Mouse (Mus musculus): ENCODE results near the gene Cbx7.

The Cbx7 gene

DNA sequence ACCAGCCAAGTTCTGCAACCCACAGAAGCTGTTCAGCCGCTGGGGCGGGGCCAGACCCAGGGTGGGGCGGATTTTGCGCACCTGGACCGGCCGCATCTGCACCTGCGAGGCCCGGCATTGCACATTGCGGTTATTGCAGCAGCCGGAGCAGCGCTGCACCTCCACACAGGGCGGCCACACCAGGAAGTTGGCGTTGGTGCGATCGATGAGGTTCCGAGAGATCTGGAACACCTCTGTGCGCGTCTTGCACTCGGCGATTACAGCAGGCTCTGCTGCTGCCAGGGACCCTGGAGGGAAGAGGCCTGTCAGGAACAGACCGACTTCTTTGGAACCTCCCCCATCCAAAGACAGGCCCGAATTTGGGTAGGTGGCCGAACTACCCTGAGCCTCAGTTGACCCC lies 30.7 kb upstream of the Cbx7 start:
- no peak for DNase-seq (ENCODE audit: low spot score in 2 of 2)

DNA sequence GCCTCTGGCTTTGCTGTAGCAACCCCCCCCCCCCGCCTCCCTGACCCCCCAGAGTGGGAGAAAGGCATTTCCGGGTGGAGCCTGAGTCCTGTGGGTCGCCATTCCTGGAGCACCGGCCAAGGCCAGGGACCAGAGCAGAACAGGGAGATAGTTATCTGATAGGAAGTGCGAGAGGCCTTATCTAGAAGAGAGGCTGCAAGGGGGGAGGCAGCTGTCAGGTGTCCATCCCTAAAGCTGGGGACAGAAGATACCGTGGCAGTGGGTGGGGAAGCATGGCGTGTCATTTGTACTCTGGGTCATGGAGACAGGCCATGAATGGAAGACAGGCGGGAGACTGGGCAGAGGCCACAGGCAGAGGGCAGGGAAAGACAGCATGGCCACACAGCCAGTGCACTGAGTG lies 29.8 kb upstream of the Cbx7 start:
- DNase-seq (ENCODE audit: low spot score in 2 of 2), result no peak

DNA sequence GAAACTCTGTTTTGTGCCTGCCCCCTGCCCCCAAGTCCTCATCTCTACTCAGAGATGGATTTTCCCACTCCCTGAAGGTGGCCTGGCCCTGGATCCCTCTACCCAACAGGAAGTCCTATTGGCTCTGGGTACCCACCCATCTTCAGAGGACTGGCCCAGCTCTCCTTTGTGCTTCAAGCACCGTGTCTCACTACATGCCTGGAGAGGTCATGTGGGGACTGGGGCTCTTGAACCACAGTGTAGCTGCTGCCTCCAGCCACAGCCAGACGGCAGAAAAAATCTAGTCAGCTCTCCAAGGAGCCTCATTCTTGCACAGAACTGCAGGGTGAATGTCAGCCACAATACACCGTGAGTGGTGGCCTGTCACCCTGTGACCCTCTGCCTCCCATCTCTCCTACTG lies 27.1 kb upstream of the Cbx7 start:
- DNase-seq (ENCODE audit: low spot score in 2 of 2), result no peak

DNA sequence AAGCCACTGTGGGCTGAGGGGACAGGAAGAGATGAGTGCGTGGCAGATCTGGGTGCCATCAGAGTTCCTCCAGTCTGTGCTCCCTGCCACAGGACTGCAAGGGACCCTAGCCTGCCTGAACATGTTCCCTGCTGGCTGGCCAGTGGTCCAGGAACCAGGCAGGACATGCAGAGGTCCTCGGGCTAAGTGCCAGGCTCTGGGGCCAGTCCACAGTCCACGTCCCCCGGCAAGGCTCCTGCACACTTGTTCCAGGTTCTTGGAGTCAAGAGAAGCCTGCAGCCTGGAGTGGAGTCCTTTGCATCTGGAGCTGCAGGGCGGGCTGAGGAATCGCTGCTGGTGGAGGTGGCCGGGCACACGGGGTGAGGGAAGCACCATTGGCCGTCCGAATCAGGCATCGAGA lies 25.9 kb upstream of the Cbx7 start:
- DNase-seq (ENCODE audit: low spot score in 2 of 2), result no peak

DNA sequence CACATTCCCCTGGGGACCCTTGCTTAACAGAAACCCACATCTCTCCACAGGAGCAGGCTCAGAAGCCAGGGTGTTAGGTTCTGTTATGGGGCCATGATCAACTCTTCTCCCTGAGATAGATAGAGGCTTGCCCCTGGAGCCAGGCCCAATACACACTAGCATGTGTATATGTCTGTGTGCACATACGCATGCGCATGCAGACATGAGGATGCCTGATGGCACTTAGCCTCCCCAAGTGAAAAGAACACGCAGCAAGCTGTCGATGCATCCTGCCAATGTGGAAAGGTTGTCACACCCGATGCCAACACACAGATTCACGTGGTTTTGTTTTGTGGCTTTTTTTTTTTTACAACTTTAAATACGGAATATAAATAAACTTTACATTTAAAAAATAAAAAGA lies 24.6 kb upstream of the Cbx7 start:
- no peak for DNase-seq (ENCODE audit: low spot score in 2 of 2)

DNA sequence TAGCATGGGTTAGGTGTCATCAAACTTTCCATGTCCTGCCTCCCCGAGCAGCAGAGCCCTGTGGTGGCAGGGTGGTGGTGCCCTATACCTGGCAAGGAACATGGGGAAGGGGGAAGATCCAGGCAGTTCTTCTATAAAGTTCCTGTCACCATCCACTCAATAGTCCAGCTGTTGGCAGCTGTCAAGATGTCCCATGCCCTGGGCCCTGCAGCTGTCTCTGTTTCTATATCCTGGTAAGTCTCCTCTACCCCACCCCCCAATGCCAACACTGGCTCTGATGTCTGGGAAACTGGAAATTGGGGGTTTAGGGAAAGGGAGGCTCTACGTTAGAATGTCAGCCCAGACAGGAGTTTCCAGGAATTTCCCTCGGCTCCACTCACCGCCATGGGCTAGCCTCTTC lies 23.6 kb upstream of the Cbx7 start:
- DNase-seq (ENCODE audit: low spot score in 2 of 2), result no peak

DNA sequence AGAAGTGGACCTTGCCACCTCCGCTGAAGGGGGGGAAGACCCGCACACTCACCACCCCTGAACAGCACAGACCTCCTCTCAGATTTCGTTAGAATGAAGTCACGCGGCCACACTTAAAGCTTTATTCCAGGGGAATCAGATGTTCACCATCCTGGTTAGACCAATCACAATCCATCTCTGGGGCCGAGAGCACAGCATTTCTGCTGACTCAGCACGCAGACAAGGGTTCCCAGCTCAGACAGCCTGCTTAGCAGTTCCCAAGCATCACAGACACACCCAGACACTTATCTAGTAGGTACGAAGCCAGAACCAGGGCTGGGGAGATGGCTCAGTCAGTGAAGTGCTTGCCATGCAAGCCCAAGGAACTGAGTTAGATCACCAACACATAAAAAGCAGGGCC lies 15.3 kb upstream of the Cbx7 start:
- DNase-seq (ENCODE audit: low spot score in 2 of 2), result no peak

DNA sequence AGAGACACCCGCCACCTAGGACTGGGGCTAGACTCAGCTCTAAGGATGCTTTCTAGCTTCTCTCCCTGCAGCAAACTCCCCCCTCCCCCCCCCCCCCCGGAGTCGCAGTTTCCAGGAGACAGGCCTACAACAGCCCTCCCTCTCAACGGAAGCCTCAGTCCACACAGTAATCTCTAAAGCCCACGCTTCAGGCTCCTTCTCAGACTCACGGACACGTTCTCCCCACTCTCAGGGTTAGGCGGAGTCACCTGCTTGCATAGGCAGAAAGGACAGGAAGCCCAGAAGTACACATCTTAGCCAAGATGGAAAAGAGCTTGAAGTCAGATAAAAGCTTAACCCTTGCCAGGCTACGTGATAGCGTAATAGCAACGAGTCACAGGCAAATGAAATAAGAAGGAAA lies 14.6 kb upstream of the Cbx7 start:
- DNase-seq (ENCODE audit: low spot score in 2 of 2), result no peak

DNA sequence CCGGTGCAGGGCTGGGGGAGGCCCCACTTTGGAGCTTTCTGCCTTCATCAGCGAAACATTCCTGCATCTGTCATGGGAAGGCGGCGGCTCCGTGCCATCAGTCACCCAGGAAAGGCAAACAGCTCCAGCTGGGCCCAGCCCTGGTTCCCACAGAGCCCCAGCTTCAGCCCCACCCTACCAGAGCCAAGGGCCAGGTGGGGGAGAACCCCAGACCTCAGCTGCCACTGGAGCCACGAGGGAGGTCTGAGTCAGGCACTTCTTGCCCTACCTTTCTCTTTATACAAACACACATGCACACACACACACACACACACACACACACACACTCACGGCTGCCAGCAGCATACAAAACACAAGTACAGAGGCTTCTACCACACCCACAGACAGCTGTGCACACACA lies 13.2 kb upstream of the Cbx7 start:
- no peak for DNase-seq (ENCODE audit: low spot score in 2 of 2)

DNA sequence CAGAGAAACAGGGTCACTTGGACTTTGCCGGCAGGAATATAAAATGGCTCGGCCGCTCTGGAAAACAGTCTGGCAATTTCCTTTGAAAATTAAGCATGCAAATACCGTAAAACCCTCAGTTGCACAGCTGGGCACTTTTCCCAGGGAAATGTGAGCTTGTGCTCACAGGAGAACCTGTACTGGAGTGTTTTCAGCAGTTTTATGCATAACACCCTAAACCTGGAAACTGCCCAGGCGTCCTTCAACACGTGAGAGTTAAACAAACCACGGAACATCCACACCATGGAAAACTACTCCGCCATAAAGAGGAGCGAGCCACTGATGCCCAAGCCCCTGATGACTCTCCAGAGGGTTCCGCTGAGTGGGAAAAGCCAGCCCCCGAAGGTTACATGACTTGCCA lies 9.8 kb upstream of the Cbx7 start:
- DNase-seq (ENCODE audit: low spot score in 2 of 2), result peak in 1 of 2 experiments; percentile 10

DNA sequence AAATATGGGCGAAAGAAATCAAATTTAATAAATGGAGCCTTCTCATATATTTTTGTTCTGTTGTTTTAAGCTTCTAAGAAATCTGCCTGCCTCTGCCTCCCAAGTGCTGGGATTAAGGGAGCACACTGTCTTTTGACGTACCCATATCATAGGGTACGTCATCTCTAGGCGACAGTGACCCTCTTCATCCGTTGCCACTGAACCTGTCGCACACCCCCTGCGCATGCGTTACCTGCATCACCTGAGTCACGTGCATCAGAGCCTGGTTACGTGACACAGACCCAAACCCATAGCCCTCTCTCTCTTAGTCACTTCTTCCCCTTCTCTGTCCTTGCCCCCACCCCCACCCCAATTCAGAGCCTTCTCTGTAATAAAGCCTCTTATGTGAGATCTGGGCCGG lies 1.3 kb upstream of the Cbx7 start:
- no peak for DNase-seq (ENCODE audit: low spot score in 2 of 2)

DNA sequence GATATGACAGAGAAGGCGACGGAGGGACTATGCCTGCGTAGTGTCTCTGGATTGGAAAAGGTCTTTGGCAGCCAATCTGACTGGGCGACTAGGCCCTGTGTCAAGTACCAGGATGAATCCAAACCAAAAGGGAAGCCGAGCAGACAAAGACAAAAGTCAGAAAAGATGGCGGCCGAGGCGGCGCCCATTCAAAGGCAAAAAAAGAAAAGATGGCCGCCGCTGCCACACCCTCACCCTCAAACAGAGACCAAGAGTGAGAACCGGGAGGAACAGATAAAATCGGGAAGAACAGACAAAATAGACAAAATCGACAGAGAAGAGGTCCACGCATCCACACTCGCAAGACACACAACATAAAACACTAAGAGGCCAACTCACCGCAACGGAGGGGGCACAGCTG lies 428 bp downstream of the Cbx7 start:
- DNase-seq (ENCODE audit: low spot score in 2 of 2), result no peak

DNA sequence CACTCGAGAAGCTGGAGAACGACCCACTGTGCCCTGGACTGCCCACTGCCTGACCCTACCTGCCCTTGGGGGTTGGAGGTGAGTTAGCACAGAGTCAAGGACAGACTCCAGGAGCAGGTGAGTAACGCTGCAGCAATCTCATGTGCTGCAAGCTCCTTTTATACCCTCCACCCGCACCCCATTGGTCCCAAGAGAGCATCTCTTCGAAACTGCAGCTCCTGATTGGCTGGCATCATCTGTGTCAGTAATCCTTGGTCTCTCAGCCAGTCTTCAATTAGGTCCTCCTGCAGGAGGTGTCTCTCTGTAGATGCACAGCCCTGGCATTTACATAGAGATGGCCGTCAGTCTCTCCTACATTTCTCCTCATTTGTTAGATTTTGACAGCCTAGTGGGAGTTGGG lies 3.6 kb downstream of the Cbx7 start:
- no peak for DNase-seq (ENCODE audit: low spot score in 2 of 2)

DNA sequence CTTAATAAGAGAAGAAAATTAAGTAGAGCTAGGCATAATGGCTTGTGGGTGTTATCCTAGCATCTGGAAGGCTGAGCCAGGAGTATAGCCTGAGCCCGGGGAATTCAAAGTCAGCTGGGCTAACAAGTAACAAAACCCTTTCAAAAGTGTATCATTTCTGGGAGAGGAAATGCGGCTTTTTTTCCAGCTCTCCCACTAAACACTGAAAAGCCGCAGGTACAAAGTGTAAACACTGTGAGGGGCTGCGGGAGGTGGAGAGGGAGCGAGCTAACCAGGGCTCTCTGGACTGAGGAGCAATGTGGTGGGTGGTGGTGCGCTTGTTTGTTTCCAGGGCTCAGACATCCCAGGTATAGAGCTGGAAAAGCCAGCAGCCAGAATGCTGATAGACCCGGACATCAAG lies 6.5 kb downstream of the Cbx7 start:
- DNase-seq (ENCODE audit: low spot score in 2 of 2), result no peak

DNA sequence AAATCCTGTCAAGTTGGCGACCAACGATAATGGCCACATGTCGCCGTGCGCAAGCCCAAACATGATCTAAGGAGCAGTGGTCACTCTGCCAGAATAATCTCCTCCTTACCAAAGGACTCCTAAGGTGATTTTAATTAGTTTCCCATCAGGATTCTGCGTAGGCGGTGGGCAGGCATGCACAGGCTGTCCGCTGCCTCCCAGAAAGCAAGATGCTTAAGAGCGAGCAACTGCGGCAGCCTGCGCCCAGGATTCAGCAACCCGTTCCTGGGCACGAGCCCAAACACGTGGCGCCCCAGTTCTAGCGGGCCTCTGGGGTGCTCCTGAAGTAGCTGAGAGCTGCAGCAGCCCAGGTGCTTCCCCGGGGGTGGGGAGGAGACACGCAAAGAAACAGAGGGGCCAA lies 8.3 kb downstream of the Cbx7 start:
- peak in 1 of 2 experiments; percentile 40 for DNase-seq (ENCODE audit: low spot score in 2 of 2)

DNA sequence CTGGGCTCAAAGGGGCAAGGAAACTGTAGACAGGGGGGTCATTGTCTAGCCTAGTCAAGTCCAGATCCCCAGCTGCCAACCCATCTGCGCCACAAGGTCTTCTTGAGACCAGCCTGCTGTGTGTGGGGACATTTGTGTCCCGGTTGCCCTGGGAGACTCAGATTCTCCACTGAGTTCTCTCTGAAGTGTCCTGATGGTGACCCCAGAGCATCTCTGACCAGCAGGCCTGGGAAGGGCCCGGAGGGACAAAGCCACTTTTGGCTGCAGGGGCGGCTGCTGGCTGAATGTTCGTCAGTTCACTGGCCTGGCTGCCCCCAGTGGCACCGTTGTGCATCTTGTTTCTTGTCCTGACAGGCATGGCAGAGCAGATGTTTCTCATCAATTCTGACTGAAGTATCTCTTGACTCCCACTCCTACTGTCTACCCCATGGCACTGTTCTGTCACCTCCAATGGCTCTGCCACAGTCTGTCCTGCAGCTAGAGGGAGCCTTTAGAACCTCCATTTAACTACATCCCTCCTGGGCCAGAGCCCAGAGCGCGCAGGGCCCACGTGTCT lies 9.5 kb downstream of the Cbx7 start:
- no peak for DNase-seq (ENCODE audit: low spot score in 2 of 2)

DNA sequence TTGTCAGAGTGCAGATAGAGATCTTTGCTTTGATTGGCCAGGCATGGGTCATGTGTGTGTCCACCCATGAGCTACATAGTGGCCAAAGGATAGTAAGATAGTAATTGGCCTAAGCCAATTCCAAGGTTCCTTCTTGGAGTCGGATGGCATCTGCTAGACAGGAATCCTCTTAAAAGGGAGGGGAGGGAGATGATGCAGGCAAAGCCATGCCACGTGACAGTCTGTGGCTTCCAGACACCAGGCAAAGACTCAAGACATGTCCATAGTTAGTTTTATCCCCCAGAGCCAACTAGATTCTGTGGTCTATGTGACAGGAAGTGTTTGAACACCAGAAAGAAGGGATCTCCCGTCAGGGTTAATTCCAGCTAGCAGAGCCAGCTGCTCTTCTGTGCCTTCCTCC lies 12.5 kb downstream of the Cbx7 start:
- DNase-seq (ENCODE audit: low spot score in 2 of 2), result no peak

DNA sequence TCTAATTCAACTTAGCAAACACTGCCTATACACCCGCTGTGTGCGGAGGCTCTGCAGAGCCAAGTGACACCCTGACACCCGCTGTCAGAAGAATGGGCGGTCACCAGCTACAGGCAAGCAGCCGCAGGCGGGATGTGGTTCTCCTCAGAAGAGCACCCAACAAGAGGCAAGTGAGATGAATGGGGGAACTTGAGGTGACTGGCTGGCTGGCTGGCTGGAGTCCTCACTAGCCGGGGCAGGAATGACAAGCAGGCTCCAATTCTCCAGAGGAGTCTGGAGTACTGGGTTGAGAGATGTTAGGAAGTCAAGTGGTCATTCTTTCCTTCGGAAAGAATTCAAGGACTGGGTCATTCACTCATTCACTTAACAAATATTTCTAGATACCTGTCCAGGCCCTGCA lies 14.4 kb downstream of the Cbx7 start:
- DNase-seq (ENCODE audit: low spot score in 2 of 2), result no peak

DNA sequence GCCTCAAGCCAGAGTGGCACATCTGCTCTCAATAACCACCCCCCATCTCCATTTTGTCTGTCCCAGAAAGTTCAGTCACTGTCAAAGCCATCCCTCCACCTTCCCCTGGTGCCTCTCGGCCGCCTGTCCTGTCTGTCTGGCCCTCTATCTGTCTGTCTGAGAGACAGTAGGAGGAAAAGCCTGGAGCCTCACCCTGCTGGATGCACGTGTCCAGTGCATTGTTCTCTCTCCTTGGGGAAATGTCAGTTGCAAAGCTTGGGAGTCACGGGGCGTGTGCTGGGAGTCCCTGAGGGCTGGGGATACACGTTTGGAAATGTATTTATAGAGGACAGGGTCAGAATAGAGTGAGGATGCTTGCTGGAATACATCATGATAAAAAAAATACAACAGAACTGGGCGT lies 17.4 kb downstream of the Cbx7 start:
- no peak for DNase-seq (ENCODE audit: low spot score in 2 of 2)

DNA sequence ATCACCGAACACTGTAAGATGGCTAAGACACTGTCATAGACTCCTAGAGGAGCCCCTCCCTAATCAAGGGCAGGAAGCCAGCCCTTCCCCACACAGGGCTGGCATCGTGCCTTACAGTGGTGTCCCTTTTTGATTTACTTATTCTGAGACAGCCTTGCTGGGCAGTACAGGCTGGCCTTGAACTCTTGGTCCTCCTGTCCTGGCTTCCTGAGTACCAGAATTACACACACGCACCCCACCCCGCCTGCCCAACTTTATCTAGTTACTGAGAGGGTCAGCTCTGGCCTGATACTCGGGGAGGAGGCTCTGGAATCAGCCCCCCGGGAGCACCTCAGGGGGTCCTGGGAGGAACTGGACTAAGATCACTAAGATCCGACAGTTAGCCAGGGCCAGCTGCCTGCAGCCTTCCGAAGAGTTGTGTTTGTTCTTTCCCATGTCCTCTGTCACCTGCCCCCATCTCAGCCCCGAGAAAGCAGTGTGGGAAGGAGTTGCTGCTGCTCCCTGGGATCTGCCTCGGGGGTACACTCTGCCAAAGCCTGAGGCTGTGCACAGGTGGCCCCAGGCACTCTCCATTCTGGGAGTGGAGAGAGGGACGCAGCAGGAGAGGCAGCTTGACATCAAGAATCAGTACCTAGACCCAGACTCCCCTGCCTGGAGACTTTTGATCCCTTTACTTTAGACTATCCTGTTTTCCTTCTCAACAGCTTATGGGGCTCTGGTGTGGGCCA lies 18.3 kb downstream of the Cbx7 start:
- no peak for DNase-seq (ENCODE audit: low spot score in 2 of 2)

DNA sequence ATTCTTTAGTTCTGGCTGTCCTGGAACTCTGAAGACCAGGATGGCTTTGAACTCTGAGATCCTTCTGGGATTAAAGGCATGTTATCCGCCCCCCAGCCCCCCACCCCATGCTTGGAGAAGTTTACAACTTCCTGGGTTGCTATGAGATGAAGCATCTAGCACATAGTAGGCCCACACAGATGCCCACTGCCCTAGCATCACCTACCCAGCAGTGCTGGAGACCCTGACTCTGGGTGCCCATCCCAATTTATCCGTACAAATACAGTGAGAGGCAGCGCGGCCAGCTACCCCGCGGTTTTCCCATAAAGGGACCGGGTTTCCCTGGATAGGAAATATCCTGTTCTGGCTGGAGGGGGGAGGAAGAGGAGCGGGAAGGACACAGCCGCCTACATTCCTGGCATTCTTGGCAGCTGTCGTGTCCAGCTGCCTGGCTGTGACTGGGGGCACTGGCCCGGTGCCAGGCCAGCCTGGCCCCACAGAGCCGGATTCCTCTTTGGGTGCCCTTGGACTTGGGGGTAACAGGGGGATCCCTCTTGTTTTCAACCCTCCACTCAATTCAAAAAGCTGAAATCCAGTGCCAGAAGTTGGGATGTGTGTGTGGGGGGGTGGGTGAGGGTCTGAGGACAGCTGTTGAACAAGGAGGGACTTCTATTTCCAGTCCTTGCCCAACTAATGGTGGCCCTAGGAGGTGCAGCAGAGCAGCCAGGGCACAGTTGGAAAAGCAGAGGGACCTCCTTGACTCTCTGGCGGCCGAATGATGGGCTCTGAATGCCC lies 19.0 kb downstream of the Cbx7 start:
- no peak for DNase-seq (ENCODE audit: low spot score in 2 of 2)

DNA sequence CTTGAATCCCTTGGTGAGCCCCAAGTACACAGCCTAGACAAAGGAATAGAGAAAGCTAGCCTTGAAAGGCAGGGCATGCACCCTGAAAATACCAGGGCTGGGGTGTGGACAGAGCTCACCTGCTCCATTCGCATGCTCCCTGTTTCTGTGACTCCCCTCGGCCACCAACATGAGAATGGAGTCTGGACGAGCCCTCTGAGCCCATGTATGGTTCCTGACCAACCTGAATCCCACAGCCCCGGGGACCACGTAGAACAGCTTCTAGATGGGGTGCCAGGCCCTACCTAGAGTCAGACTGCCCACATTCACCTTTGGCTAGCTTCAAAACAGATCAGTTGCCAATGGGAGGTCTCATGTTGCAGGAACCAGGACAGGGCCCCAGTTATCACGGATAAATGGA lies 19.7 kb downstream of the Cbx7 start:
- DNase-seq (ENCODE audit: low spot score in 2 of 2), result no peak

DNA sequence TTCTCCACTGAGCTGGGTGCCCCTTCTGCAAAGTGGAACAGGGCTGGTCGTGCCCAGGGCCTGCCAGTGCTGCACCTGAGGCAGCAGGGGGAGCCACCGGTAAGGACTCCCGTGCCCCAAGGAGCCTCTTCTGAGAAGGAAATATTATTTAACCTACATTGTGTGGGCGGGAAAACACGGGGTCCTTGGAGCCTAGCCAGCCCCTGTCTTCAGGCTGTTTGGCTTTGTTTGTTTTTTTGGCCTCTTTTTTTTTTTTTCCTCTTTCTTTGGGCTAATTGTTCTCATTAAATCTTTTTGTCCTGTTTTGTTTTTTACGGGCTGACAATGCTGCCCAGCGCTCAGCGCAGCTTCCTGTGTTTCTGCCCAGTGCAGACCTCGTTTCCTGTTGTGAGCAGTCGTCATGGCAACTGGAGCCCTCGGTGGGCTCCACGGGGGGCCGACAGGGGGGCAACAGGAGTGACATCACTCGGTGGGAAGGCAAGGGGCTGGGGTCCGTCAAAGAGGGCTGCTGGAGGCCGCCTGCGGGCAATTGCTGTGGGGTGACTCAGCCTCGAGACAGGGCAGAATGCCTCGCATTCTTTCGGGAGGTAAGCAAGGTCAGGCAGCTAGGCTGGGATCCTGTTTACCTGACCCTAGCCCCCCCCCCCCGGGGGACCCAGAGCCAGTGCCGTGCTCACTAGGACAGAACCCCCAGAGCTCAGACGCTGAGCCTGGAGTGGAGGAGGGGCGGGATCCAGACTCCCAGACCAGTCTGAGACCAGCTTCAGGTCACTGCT lies 20.5 kb downstream of the Cbx7 start:
- no peak for DNase-seq (ENCODE audit: low spot score in 2 of 2)
